Mouse (Mus musculus): ENCODE results near the gene Crhr2. TPM values are rescaled to one million over a fixed set of nuclear protein-coding genes. Genes with fewer than 3 reads are reported as not detected.

The Crhr2 gene
- total RNA-seq, 1 experiment from 2014 or later = not detected

GRCm38 (mm10) chr6:55061328-55061727, 71.5 kb downstream of the Crhr2 start:
- no peak for ATAC-seq (replicated peaks; ENCODE audit: insufficient number of reproducible peaks, low FRiP score, low TSS enrichment, poor library complexity, severe bottlenecking)

DNA sequence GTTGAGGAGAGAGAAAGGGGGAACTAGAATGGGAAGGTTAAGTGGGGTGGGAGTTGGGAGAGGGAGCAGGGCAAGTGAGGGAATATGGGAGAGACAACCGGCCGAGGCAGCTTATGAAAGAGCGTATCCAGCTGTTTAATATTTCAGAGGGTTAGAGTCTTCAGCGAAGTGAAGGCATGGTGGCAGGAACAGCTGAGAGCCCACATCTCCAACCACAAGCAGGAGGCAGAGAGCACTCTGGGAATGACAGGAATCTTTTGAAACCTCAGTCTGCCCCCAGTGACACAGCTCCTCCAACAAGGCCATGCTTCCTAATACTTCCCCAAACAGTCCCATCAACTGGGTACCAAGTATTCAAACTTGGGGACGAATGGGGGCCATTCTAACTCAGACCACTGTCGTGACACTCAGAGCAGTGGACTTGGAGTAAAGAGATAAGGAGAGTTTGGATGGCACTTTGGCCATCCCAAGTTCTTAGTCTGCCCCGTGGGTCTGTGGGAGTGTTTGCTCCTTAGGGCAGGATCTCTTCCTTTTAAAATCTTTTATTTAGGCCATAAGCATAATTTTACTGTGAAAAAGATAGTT, 72.5 kb downstream of the Crhr2 start:
- no peak for ATAC-seq (replicated peaks; ENCODE audit: insufficient number of reproducible peaks, low FRiP score, low TSS enrichment, poor library complexity, severe bottlenecking)

GRCm38 (mm10) chr6:55057427-55057826, 75.4 kb downstream of the Crhr2 start:
- ATAC-seq (replicated peaks; ENCODE audit: insufficient number of reproducible peaks, low FRiP score, low TSS enrichment, poor library complexity, severe bottlenecking) = no peak

DNA sequence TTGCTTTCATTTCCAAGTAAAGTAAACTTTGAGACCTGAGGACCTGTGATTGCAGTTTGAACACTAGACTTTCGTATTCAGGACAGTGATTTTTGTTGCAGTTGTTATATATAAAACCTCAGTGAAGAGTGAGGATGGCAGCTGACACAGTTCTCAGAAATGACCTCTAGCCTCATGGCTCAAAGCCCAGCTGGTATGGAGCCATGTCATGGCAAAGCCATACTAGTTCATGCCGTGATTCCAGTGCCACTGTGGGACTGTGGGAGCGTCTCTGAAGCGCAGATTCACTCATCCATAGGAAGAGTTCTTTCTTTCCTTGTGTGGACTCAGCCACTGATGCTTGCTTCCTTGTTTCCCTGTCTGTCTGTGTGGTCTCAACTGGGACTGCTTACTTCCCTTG, 78.3 kb downstream of the Crhr2 start:
- no peak for ATAC-seq (replicated peaks; ENCODE audit: insufficient number of reproducible peaks, low FRiP score, low TSS enrichment, poor library complexity, severe bottlenecking)

GRCm38 (mm10) chr6:55049186-55049585, 83.6 kb downstream of the Crhr2 start:
- no peak for ATAC-seq (replicated peaks; ENCODE audit: insufficient number of reproducible peaks, low FRiP score, low TSS enrichment, poor library complexity, severe bottlenecking)

GRCm38 (mm10) chr6:55045326-55045725, 87.5 kb downstream of the Crhr2 start:
- no peak for ATAC-seq (replicated peaks; ENCODE audit: insufficient number of reproducible peaks, low FRiP score, low TSS enrichment, poor library complexity, severe bottlenecking)

DNA sequence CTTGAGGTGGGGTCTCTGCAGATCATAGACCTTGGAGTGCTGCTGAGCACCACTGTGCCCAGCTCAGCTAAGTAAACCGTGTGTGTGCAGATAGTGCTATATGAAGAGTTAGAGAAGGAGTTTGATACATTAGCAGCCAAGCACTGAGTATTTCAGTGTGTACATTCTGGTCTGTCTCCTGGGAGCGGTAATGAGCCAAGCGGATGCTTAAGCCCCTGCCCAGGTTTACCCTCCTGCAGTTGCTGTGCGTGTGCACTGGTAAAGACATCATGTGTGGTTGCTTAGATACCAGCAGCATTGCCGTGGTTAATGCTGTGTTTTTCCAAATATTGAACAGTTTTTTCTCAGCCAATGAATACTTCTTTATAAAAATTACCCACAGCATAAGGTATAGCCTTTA, 88.3 kb downstream of the Crhr2 start:
- ATAC-seq (replicated peaks; ENCODE audit: insufficient number of reproducible peaks, low FRiP score, low TSS enrichment, poor library complexity, severe bottlenecking) = no peak

GRCm38 (mm10) chr6:55043206-55043605, 89.6 kb downstream of the Crhr2 start:
- no peak for ATAC-seq (replicated peaks; ENCODE audit: insufficient number of reproducible peaks, low FRiP score, low TSS enrichment, poor library complexity, severe bottlenecking)

Other genes with a start within 250 kb of the Crhr2 start
- 63.0 to 110 TPM (median 64.7 TPM) in 3 replicates for gene Nod1, start 160.4 kb downstream of the Crhr2 start, total RNA-seq (2017)
- gene Ggct, start 140.1 kb downstream of the Crhr2 start, total RNA-seq (2017) = 65.5 to 105 TPM (median 85.7 TPM) in 3 replicates
- gene Gars, start 95.0 kb downstream of the Crhr2 start, total RNA-seq (2017) = 71.9 to 93.7 TPM (median 86.8 TPM) in 3 replicates
- not detected in 3 replicates for gene Inmt, start 42.0 kb upstream of the Crhr2 start, total RNA-seq (2017)
- 1.1 TPM in 1 of 3 replicates, not detected in the others for gene Mindy4, start 70.4 kb upstream of the Crhr2 start, total RNA-seq (2017)
- 2.6 TPM in 1 of 3 replicates, not detected in the others for gene Aqp1, start 203.4 kb upstream of the Crhr2 start, total RNA-seq (2017)
- not detected in 3 replicates for gene Ghrhr, start 243.3 kb upstream of the Crhr2 start, total RNA-seq (2017)

Measured in monocyte, adult 5-6 weeks (primary cell).